8 mouse cellular contexts compared by ENCODE assay signal in the genomic region with DNA sequence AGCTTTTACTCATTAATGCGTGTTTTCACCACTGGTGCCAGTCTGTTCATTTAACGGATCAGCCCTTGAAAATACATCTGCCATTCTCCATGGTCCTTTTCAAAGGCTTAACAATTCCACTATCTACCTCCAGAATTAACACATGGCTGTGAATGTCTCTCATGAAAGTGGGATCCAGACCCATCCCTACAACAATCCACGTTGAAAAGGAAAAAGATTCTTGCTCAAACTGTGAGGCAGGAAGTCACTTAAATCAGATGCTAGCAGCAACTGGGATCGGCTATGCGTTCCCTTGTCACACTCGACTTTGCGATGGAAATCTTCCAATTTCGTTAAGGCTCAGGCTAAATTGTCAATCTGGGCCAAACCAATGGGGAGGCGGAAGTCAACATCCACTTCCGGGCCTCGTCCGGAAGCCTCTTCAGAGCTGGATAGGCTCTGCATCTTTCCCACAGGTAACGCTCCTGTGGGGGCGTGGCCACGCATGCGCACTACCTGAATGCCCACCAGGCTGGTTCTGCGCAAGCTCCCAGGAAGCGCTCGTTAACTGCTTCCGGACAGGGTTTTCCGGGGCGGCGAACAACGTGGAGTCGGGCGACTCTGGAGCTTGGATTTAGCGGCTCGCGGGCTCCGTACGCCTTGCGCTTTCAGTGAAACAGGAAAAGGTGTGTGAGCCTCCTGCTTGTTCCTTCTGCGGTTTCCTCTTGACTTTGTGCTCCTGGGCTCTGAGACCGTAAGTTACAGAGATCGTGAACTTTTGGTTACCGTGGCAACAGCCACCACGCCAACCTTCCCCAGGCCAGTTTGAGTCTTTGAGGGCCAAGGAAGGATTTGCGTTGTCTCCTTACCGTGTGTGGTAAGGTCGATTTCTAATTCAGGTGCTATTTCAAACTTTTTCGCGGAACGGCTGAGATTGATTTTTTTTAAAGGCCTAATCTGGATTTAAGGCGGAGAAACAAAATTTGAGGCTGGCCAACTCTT. TPM values are rescaled to one million over a fixed set of nuclear protein-coding genes. Genes with fewer than 3 reads are reported as not detected.
DNase-seq lines count a peak whose midpoint lies in the region; ATAC-seq lines count a peak whose summit lies in the region.

Gene Taf1a, plus strand, starts transcription at position 556 of the 981 bp plus-strand sequence.

- 5% methylated on average over 44 of the region's 44 CpGs for WGBS in hindbrain, embryonic 16.5 days
- 6% methylated on average over 44 of the region's 44 CpGs for WGBS in macrophage (ENCODE audit: missing documents)

- peaks cover 13% of the 10 kb centered on the region for H3K27me3 ChIP-seq in hindbrain, embryonic 16.5 days (replicated peaks; ENCODE audit: control insufficient read depth, insufficient read depth, low read length)

- DNase-seq in WW6 (ENCODE audit: low read depth, low spot score) = peak; percentile 88
- peak; percentile 74 to 88 for DNase-seq in cerebellum, postnatal 4 days (ENCODE audit: low spot score in 2 of 2)
- peak; percentile 91 for DNase-seq in gastrocnemius, adult 18-20 months (ENCODE audit: low spot score)
- DNase-seq in left cerebral cortex, adult 18-20 months (ENCODE audit: low spot score in 2 of 2) = peak; percentile 90 to 93
- DNase-seq in right cerebral cortex, adult 18-20 months = peak; percentile 95
- peak; percentile 59 for DNase-seq in urinary bladder, postnatal 10 days (ENCODE audit: low spot score)

- no peaks in the 10 kb centered on the region for H3K36me3 ChIP-seq in hindbrain, embryonic 16.5 days (ENCODE audit: control insufficient read depth, insufficient read depth, low read length)
- no peaks in the 10 kb centered on the region; the same call in 1 of the 2 replicates for H3K36me3 ChIP-seq in macrophage (ENCODE audit: inconsistent target)

- H3K79me2 ChIP-seq in macrophage (ENCODE audit: inconsistent target) = peaks cover 34% of the 10 kb centered on the region

- H3K9me3 ChIP-seq in hindbrain, embryonic 16.5 days (ENCODE audit: control insufficient read depth, low read length) = no peaks in the 10 kb centered on the region

- peaks cover 10% of the 10 kb centered on the region for H3K4me1 ChIP-seq in hindbrain, embryonic 16.5 days (ENCODE audit: control insufficient read depth, insufficient read depth, low read depth, low read length)

- H3K4me2 ChIP-seq in hindbrain, embryonic 16.5 days (ENCODE audit: low read length) = peak within 1 kb of the TSS; percentile 89

- H3K4me3 ChIP-seq in hindbrain, embryonic 16.5 days (ENCODE audit: low read length) = peak within 1 kb of the TSS; percentile 83
- H3K4me3 ChIP-seq in macrophage (ENCODE audit: inconsistent target) = peak within 1 kb of the TSS; percentile 89

- H3K27ac ChIP-seq in hindbrain, embryonic 16.5 days (ENCODE audit: low read depth, low read length) = peak within 1 kb of the TSS; percentile 66
- 0 out of 2 replicates have a peak within 1 kb of the TSS, but pooled peaks have one; percentile 7 for H3K27ac ChIP-seq in macrophage

- peak; percentile 100 for ATAC-seq in hindbrain, embryonic 16.5 days

- peak within 1 kb of the TSS; percentile 57 for H3K9ac ChIP-seq in hindbrain, embryonic 16.5 days (ENCODE audit: low read depth, low read length)

RNA-seq across cellular contexts. Expression of gene Taf1a, which starts in this region (rescaled TPM):
- 1 to 10 TPM; 5.3 to 5.9 TPM for total RNA-seq in gastrocnemius, adult 18-20 months (2021)
- polyA plus RNA-seq in hindbrain, embryonic 16.5 days (2015; fragmentation: Nextera tagmentation; extraction: Ambion mirVana) = 15.0 and 16.1 TPM in 2 replicates
- total RNA-seq in left cerebral cortex, adult 18-20 months (2021) = 10 to 100 TPM; 18.2 to 20.7 TPM
- total RNA-seq in macrophage (2018; cell fraction: chromatin; rRNA removed) = 10 to 100 TPM; 10.8 to 30.1 (median 21.6) TPM
- total RNA-seq in macrophage (2018; cell fraction: cytosol; rRNA removed) = 1 to 10 TPM; 2.6 to 6.4 (median 4.7) TPM
- total RNA-seq in macrophage (2018; cell fraction: nucleus; rRNA removed) = 10 to 100 TPM in 22 of 26 experiments, 1 to 10 TPM in 4; 6.8 to 29.0 (median 15.3) TPM
- 5.1 to 8.3 TPM (median 6.7 TPM) in 3 replicates for polyA plus RNA-seq in macrophage (2018)

Comparison
In these comparisons a context has a peak if more than half of its experiments do, and no peak if none do; other contexts are left out.
1. Peak in every context shown above with its lines: DNase-seq, ATAC-seq, H3K4me3 ChIP-seq and H3K27ac ChIP-seq.